Mouse (Mus musculus) heart, adult 2 months (tissue): ENCODE data around the gene Amy2a3.
"Not testable (repeated sequence)": the region's sequence is repeated elsewhere in the genome, so short reads cannot be mapped to it uniquely, and the experiment has no call there.

Source experiments
- CTCF ChIP-seq: fragments of 200-600 bp; IDR thresholded peaks from 2 replicates; pipeline ENCODE4 v1.8.1; 2022; ENCODE audit warnings: antibody characterized with exemption, mild to moderate bottlenecking, moderate library complexity
- EP300 ChIP-seq: fragments of 200-500 bp; IDR thresholded peaks from 2 replicates; pipeline ENCODE4 v1.6.1; 2011; ENCODE audit warnings: low read depth, low read length, control low read depth; ENCODE audit not compliant: insufficient read depth

DNA sequence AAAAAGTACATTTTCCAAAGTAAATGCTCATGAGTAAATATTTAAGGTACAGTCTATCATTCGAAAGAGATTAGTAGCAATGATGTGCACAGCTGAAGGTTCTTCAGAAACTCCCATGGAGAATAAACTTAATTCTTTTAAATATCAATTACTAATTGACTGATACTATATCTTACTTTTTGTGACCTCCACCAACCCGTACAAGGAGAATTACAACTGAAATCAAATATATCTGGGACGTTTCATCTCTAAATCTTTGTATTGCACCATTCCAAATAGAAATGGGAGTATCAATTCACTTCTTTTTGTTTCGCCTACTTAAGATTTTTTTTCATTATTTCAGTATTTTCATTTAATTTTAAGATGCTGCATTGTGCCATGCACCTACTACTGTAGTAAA lies 32.5 kb downstream of the Amy2a3 start, which contains the start of gene Amy2a4:
- not testable (repeated sequence) for TF ChIP-seq CTCF, EP300
